Mouse (Mus musculus): ENCODE results near the gene Ppif. TPM values are rescaled to one million over a fixed set of nuclear protein-coding genes. Genes with fewer than 3 reads are reported as not detected.
A peak's percentile ranks its signal among the peaks of the same experiment; 100 is the strongest.

Ppif gene
- polyA plus RNA-seq, 1 experiment: 56.4 TPM

- peak in 1 of 2 experiments; percentile 20 for DNase-seq (ENCODE audit: extremely low spot score in 1 of 2, low spot score in 1 of 2)
These were observed 575 bp upstream of the Ppif start for GRCm38 (mm10) chr14:25693271-25693887.

- DNase-seq (ENCODE audit: extremely low spot score in 1 of 2, low spot score in 1 of 2): no peak
These were observed 579 bp downstream of the Ppif start for GRCm38 (mm10) chr14:25694569-25694897.

- DNase-seq (ENCODE audit: extremely low spot score in 1 of 2, low spot score in 1 of 2): no peak
These were observed 1.1 kb downstream of the Ppif start for GRCm38 (mm10) chr14:25695059-25695458.

- DNase-seq (ENCODE audit: extremely low spot score in 1 of 2, low spot score in 1 of 2): peak in 1 of 2 experiments; percentile 26
These were observed 2.4 kb downstream of the Ppif start for GRCm38 (mm10) chr14:25696356-25696755.

- DNase-seq (ENCODE audit: extremely low spot score in 1 of 2, low spot score in 1 of 2): peak in 1 of 2 experiments; percentile 56
These were observed 8.0 kb downstream of the Ppif start for GRCm38 (mm10) chr14:25701986-25702385.

- DNase-seq (ENCODE audit: extremely low spot score in 1 of 2, low spot score in 1 of 2): peak in 1 of 2 experiments; percentile 86
These were observed 13.8 kb downstream of the Ppif start for GRCm38 (mm10) chr14:25707691-25708181.

- no peak for DNase-seq (ENCODE audit: extremely low spot score in 1 of 2, low spot score in 1 of 2)
These were observed 14.5 kb downstream of the Ppif start for GRCm38 (mm10) chr14:25708451-25708850.

- no peak for DNase-seq (ENCODE audit: extremely low spot score in 1 of 2, low spot score in 1 of 2)
These were observed 15.0 kb downstream of the Ppif start for GRCm38 (mm10) chr14:25708917-25709316.

- no peak for DNase-seq (ENCODE audit: extremely low spot score in 1 of 2, low spot score in 1 of 2)
These were observed 16.1 kb downstream of the Ppif start for GRCm38 (mm10) chr14:25710073-25710472.

GRCm38 (mm10) chr14:25710681-25711080, 16.7 kb downstream of the Ppif start:
- no peak for DNase-seq (ENCODE audit: extremely low spot score in 1 of 2, low spot score in 1 of 2)

- no peak for DNase-seq (ENCODE audit: extremely low spot score in 1 of 2, low spot score in 1 of 2)
These were observed 17.2 kb downstream of the Ppif start for GRCm38 (mm10) chr14:25711177-25711576.

- no peak for DNase-seq (ENCODE audit: extremely low spot score in 1 of 2, low spot score in 1 of 2)
These were observed 17.6 kb downstream of the Ppif start for GRCm38 (mm10) chr14:25711602-25712001.

GRCm38 (mm10) chr14:25713443-25713842, 19.5 kb downstream of the Ppif start:
- peak in 1 of 2 experiments; percentile 62 for DNase-seq (ENCODE audit: extremely low spot score in 1 of 2, low spot score in 1 of 2)

GRCm38 (mm10) chr14:25716528-25716927, 22.6 kb downstream of the Ppif start:
- no peak for DNase-seq (ENCODE audit: extremely low spot score in 1 of 2, low spot score in 1 of 2)

- no peak for DNase-seq (ENCODE audit: extremely low spot score in 1 of 2, low spot score in 1 of 2)
These were observed 23.8 kb downstream of the Ppif start for GRCm38 (mm10) chr14:25717718-25718117.

- no peak for DNase-seq (ENCODE audit: extremely low spot score in 1 of 2, low spot score in 1 of 2)
These were observed 24.5 kb downstream of the Ppif start for GRCm38 (mm10) chr14:25718471-25718870.

- DNase-seq (ENCODE audit: extremely low spot score in 1 of 2, low spot score in 1 of 2): no peak
These were observed 25.4 kb downstream of the Ppif start for GRCm38 (mm10) chr14:25719371-25719770.

- DNase-seq (ENCODE audit: extremely low spot score in 1 of 2, low spot score in 1 of 2): no peak
These were observed 27.2 kb downstream of the Ppif start for GRCm38 (mm10) chr14:25720962-25721707.

- no peak for DNase-seq (ENCODE audit: extremely low spot score in 1 of 2, low spot score in 1 of 2)
These were observed 31.1 kb downstream of the Ppif start for GRCm38 (mm10) chr14:25725032-25725497.

- no peak for DNase-seq (ENCODE audit: extremely low spot score in 1 of 2, low spot score in 1 of 2)
These were observed 31.7 kb downstream of the Ppif start for GRCm38 (mm10) chr14:25725690-25726089.

GRCm38 (mm10) chr14:25726226-25727148, 32.5 kb downstream of the Ppif start:
- peak in 1 of 2 experiments; percentile 59 for DNase-seq (ENCODE audit: extremely low spot score in 1 of 2, low spot score in 1 of 2)
